In the genomic region with DNA sequence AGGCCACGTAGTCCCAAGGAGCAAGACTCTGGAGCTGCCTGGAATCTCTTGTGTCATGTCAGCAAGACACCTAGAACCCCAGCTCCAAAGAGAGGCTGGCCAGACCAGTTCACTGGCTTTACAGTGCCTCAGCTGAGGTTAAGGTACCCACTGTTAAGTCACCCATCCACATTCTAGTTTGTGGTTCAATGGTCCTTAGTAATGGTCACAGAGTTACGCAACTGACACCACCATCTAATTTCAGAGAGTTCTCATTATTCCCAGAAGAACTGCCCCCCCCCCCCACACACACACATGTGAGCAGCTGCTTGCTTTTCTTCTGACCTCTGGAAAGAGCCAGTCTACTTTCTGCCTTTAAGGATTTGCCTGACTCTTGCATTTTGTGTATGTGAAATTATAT, we compare ENCODE assay signal across 22 mouse cellular contexts. TPM values are rescaled to one million over a fixed set of nuclear protein-coding genes. Genes with fewer than 3 reads are reported as not detected.
DNase-seq lines count a peak whose midpoint lies in the region; ATAC-seq and TF ChIP-seq lines count a peak whose summit lies in the region.
"Had no signal": no experiment of that assay in that cellular context is flagged by ENCODE, and none has a peak within 500 bp of the region (broad histone marks: within the 10 kb centered on the region; RNA-seq: fewer than 3 reads in every experiment).

No protein-coding gene starts in this region.

- no peak overlapping the region for H3K9ac ChIP-seq in kidney, embryonic 14.5 days (ENCODE audit: low read depth, low read length)
- no peak overlapping the region for H3K9ac ChIP-seq in liver, embryonic 14.5 days (replicated peaks)
- H3K9ac ChIP-seq in midbrain, embryonic 13.5 days (replicated peaks): no peak overlapping the region
- H3K9ac ChIP-seq: forebrain, embryonic 13.5 days; hindbrain, embryonic 13.5 days; midbrain, embryonic 15.5 days had no signal

- H3K9me3 ChIP-seq in kidney, embryonic 14.5 days (ENCODE audit: control insufficient read depth, low read length): no peaks in the 10 kb centered on the region
- H3K9me3 ChIP-seq in liver, embryonic 14.5 days (ENCODE audit: control insufficient read depth, low read length): no peaks in the 10 kb centered on the region
- no peaks in the 10 kb centered on the region for H3K9me3 ChIP-seq in embryonic facial prominence, embryonic 10.5 days
- H3K9me3 ChIP-seq in midbrain, embryonic 13.5 days: no peaks in the 10 kb centered on the region
- H3K9me3 ChIP-seq: forebrain, embryonic 13.5 days; hindbrain, embryonic 13.5 days; midbrain, embryonic 15.5 days had no signal

- peak; percentile 15 for DNase-seq in kidney, adult 2 months
- peak; percentile 72 for DNase-seq in 416B (ENCODE audit: low read depth)
- no peak for DNase-seq in liver, embryonic 14.5 days (ENCODE audit: low read depth in 3 of 3, low spot score in 3 of 3)
- no peak for DNase-seq in embryonic facial prominence, embryonic 10.5 days (ENCODE audit: low spot score)
- no peak for DNase-seq in thymus, postnatal 4 days
- DNase-seq: adrenal gland, postnatal 14 days; cerebellum, adult 11-12 months; cerebellum, postnatal 25 days; embryo, embryonic 11 days; gastrocnemius, postnatal 36 days; heart, postnatal 36 days; kidney, adult 11 months; layer of hippocampus, adult 9-11 months; right cerebral cortex, adult 18-20 months had no signal

- no peaks in the 10 kb centered on the region for H3K36me3 ChIP-seq in kidney, adult 2 months (ENCODE audit: control insufficient read depth, insufficient read depth, low read length)
- H3K36me3 ChIP-seq in kidney, embryonic 14.5 days (ENCODE audit: control insufficient read depth, insufficient read depth, low read length): no peaks in the 10 kb centered on the region
- H3K36me3 ChIP-seq in liver, embryonic 14.5 days (replicated peaks; ENCODE audit: control insufficient read depth, insufficient read depth, low read depth): no peaks in the 10 kb centered on the region
- no peaks in the 10 kb centered on the region for H3K36me3 ChIP-seq in embryonic facial prominence, embryonic 10.5 days (replicated peaks)
- H3K36me3 ChIP-seq in midbrain, embryonic 13.5 days: no peaks in the 10 kb centered on the region
- H3K36me3 ChIP-seq: hindbrain, embryonic 13.5 days; midbrain, embryonic 15.5 days had no signal

- no peak overlapping the region for H3K4me3 ChIP-seq in kidney, adult 2 months (ENCODE audit: insufficient read depth, low read depth, low read length)
- no peak overlapping the region for H3K4me3 ChIP-seq in kidney, embryonic 14.5 days (ENCODE audit: low read length)
- H3K4me3 ChIP-seq in bone marrow, adult 2 months (replicated peaks; ENCODE audit: control insufficient read depth, low read depth, low read length): no peak overlapping the region
- no peak overlapping the region for H3K4me3 ChIP-seq in liver, embryonic 14.5 days (ENCODE audit: insufficient read depth in 1 of 2, low read depth in 2 of 2, low read length in 2 of 2)
- no peak overlapping the region for H3K4me3 ChIP-seq in embryonic facial prominence, embryonic 10.5 days
- H3K4me3 ChIP-seq in midbrain, embryonic 13.5 days (replicated peaks): no peak overlapping the region
- H3K4me3 ChIP-seq: forebrain, embryonic 13.5 days; hindbrain, embryonic 13.5 days; midbrain, embryonic 15.5 days had no signal

- no peak for TF ChIP-seq CTCF in kidney, adult 2 months (conservative IDR thresholded peaks at IDR 0.05; ENCODE audit: insufficient read depth, insufficient read length, low read depth, low read length)
- no peak for TF ChIP-seq CTCF in bone marrow, adult 2 months (IDR thresholded peaks at IDR 0.05; ENCODE audit: control insufficient read depth, insufficient read depth, low read length)
- no peak for TF ChIP-seq CTCF in liver, embryonic 14.5 days (IDR thresholded peaks at IDR 0.05; ENCODE audit: low read depth)

- 0 out of 2 replicates have a peak, but pooled peaks cover 4% of the 10 kb centered on the region for H3K4me1 ChIP-seq in kidney, adult 2 months (ENCODE audit: control insufficient read depth, insufficient read depth, low read length)
- no peaks in the 10 kb centered on the region for H3K4me1 ChIP-seq in kidney, embryonic 14.5 days (ENCODE audit: control insufficient read depth, insufficient read depth, low read length)
- peaks cover 29% of the 10 kb centered on the region for H3K4me1 ChIP-seq in bone marrow, adult 2 months (ENCODE audit: control insufficient read depth, insufficient read depth, low read length)
- H3K4me1 ChIP-seq in liver, embryonic 14.5 days (replicated peaks; ENCODE audit: control insufficient read depth in 2 of 2, insufficient read depth in 2 of 2, low read length in 1 of 2): peaks cover 60 to 77% of the 10 kb centered on the region in 2 experiments
- H3K4me1 ChIP-seq in embryonic facial prominence, embryonic 10.5 days: peaks cover 9% of the 10 kb centered on the region; the same call in 1 of the 2 replicates
- no peaks in the 10 kb centered on the region for H3K4me1 ChIP-seq in midbrain, embryonic 13.5 days (replicated peaks)
- H3K4me1 ChIP-seq: forebrain, embryonic 13.5 days; hindbrain, embryonic 13.5 days; midbrain, embryonic 15.5 days had no signal

- no peak for TF ChIP-seq POLR2A in kidney, adult 2 months (IDR thresholded peaks at IDR 0.05; ENCODE audit: low read depth, low read length)
- no peak for TF ChIP-seq POLR2A in bone marrow, adult 2 months (IDR thresholded peaks at IDR 0.05; ENCODE audit: borderline replicate concordance, control insufficient read depth, low read depth, low read length)

- 86% methylated on average over 2 of the region's 2 CpGs for WGBS in kidney, adult 2 months
- WGBS in kidney, embryonic 14.5 days: 85% methylated on average over 2 of the region's 2 CpGs
- 49% methylated on average over 2 of the region's 2 CpGs for WGBS in bone marrow, adult 2 months
- WGBS in liver, embryonic 14.5 days (ENCODE audit: insufficient replicate concordance): 85% methylated on average over 2 of the region's 2 CpGs
- WGBS in embryonic facial prominence, embryonic 10.5 days: 92% methylated on average over 2 of the region's 2 CpGs
- WGBS in midbrain, embryonic 13.5 days: 87% methylated on average over 2 of the region's 2 CpGs

- no peak overlapping the region for H3K4me2 ChIP-seq in kidney, embryonic 14.5 days (replicated peaks; ENCODE audit: low read depth, low read length)
- no peak overlapping the region for H3K4me2 ChIP-seq in liver, embryonic 14.5 days (ENCODE audit: low read depth)
- no peak overlapping the region for H3K4me2 ChIP-seq in midbrain, embryonic 13.5 days (replicated peaks)
- H3K4me2 ChIP-seq: forebrain, embryonic 13.5 days; hindbrain, embryonic 13.5 days; midbrain, embryonic 15.5 days had no signal

- no peak for TF ChIP-seq EP300 in liver, embryonic 14.5 days (IDR thresholded peaks at IDR 0.05; ENCODE audit: low read depth)

- ATAC-seq in kidney, embryonic 14.5 days (ENCODE audit: low FRiP score, low TSS enrichment): no peak
- no peak for ATAC-seq in liver, embryonic 14.5 days (ENCODE audit: insufficient read depth)
- ATAC-seq in midbrain, embryonic 13.5 days: no peak
- ATAC-seq: CD4-positive, CD25-positive, alpha-beta regulatory T cell, adult 4 months; forebrain, embryonic 13.5 days; midbrain, embryonic 15.5 days had no signal

- no peak overlapping the region for H3K27ac ChIP-seq in kidney, adult 2 months (ENCODE audit: insufficient read depth, low read depth, low read length)
- H3K27ac ChIP-seq in kidney, embryonic 14.5 days (ENCODE audit: low read depth, low read length): no peak overlapping the region
- peak overlapping the region; percentile 60; the same call in 1 of the 2 replicates for H3K27ac ChIP-seq in bone marrow, adult 2 months (ENCODE audit: control insufficient read depth, insufficient read depth, low read depth, low read length, poor library complexity)
- peak overlapping the region; percentile 54 for H3K27ac ChIP-seq in liver, embryonic 14.5 days
- no peak overlapping the region for H3K27ac ChIP-seq in embryonic facial prominence, embryonic 10.5 days (replicated peaks)
- H3K27ac ChIP-seq in midbrain, embryonic 13.5 days: no peak overlapping the region
- H3K27ac ChIP-seq: forebrain, embryonic 13.5 days; hindbrain, embryonic 13.5 days; kidney, postnatal 0 days; midbrain, embryonic 15.5 days had no signal

- no peaks in the 10 kb centered on the region for H3K27me3 ChIP-seq in kidney, adult 2 months (replicated peaks; ENCODE audit: control insufficient read depth, insufficient read depth, low read length)
- H3K27me3 ChIP-seq in kidney, embryonic 14.5 days (ENCODE audit: control insufficient read depth, insufficient read depth, low read length): no peaks in the 10 kb centered on the region
- no peaks in the 10 kb centered on the region for H3K27me3 ChIP-seq in liver, embryonic 14.5 days (ENCODE audit: control insufficient read depth, insufficient read depth, low read length)
- no peaks in the 10 kb centered on the region for H3K27me3 ChIP-seq in embryonic facial prominence, embryonic 10.5 days (replicated peaks; ENCODE audit: low read depth, poor library complexity, severe bottlenecking)
- no peaks in the 10 kb centered on the region for H3K27me3 ChIP-seq in midbrain, embryonic 13.5 days
- H3K27me3 ChIP-seq: forebrain, embryonic 13.5 days; hindbrain, embryonic 13.5 days; midbrain, embryonic 15.5 days had no signal

RNA-seq across cellular contexts. Expression of gene Inpp5d, which starts 4.7 kb away (rescaled TPM):
- 18.6 and 20.0 TPM in 2 replicates for polyA plus RNA-seq in kidney, adult 2 months (2012; rRNA removed)
- 3.6 and 7.5 TPM in 2 replicates for polyA plus RNA-seq in kidney, embryonic 14.5 days (2014; fragmentation: Nextera tagmentation; extraction: Ambion mirVana)
- polyA plus RNA-seq in bone marrow, adult 2 months (2011; ENCODE audit: insufficient read depth, insufficient read length, low replicate concordance, missing spikeins): 47.2 and 80.4 TPM in 2 replicates
- 5.7 and 9.3 TPM in 2 replicates for polyA plus RNA-seq in liver, embryonic 14.5 days (2012; rRNA removed)
- polyA plus RNA-seq in liver, embryonic 14.5 days (2014; fragmentation: Nextera tagmentation; extraction: Ambion mirVana): 11.1 and 13.0 TPM in 2 replicates
- polyA plus RNA-seq in embryonic facial prominence, embryonic 10.5 days (2016; fragmentation: Nextera tagmentation; extraction: Ambion mirVana): 4.0 and 5.3 TPM in 2 replicates
- 1.9 and 2.5 TPM in 2 replicates for polyA plus RNA-seq in midbrain, embryonic 13.5 days (2015; fragmentation: Nextera tagmentation; extraction: Ambion mirVana)

RNA-seq across cellular contexts. Expression of gene Ngef, which starts 51.2 kb away (rescaled TPM):
- 38.1 and 39.3 TPM in 2 replicates for polyA plus RNA-seq in kidney, adult 2 months (2012; rRNA removed)
- 0.96 and 1.5 TPM in 2 replicates for polyA plus RNA-seq in kidney, embryonic 14.5 days (2014; fragmentation: Nextera tagmentation; extraction: Ambion mirVana)
- not detected in 2 replicates for polyA plus RNA-seq in bone marrow, adult 2 months (2011; ENCODE audit: insufficient read depth, insufficient read length, low replicate concordance, missing spikeins)
- 2.8 and 3.4 TPM in 2 replicates for polyA plus RNA-seq in liver, embryonic 14.5 days (2012; rRNA removed)
- polyA plus RNA-seq in liver, embryonic 14.5 days (2014; fragmentation: Nextera tagmentation; extraction: Ambion mirVana): 2.9 and 3.8 TPM in 2 replicates
- polyA plus RNA-seq in embryonic facial prominence, embryonic 10.5 days (2016; fragmentation: Nextera tagmentation; extraction: Ambion mirVana): 1.7 and 2.5 TPM in 2 replicates
- 6.8 and 9.6 TPM in 2 replicates for polyA plus RNA-seq in midbrain, embryonic 13.5 days (2015; fragmentation: Nextera tagmentation; extraction: Ambion mirVana)
- polyA plus RNA-seq: CD4-positive, CD25-positive, alpha-beta regulatory T cell, adult 4 months had no signal

Comparison
In these comparisons a context has a peak if more than half of its experiments do, and no peak if none do; other contexts are left out.
1. DNase-seq: peak in kidney, adult 2 months (single experiment) and 416B (single experiment); none in liver, embryonic 14.5 days (0 of 3), embryonic facial prominence, embryonic 10.5 days (single experiment) and thymus, postnatal 4 days (single experiment).
2. H3K27ac ChIP-seq: peak in bone marrow, adult 2 months (single experiment) and liver, embryonic 14.5 days (single experiment); none in kidney, adult 2 months (single experiment), kidney, embryonic 14.5 days (single experiment), embryonic facial prominence, embryonic 10.5 days (single experiment) and midbrain, embryonic 13.5 days (single experiment).